Mouse (Mus musculus): ENCODE measurements at regions not wholly inside any gene's neighbourhood (a gene's known extent, or its start where the extent isn't known, plus 50 kb on each side); places are given as distances from the start of the nearest gene placed in this dataset.

DNA sequence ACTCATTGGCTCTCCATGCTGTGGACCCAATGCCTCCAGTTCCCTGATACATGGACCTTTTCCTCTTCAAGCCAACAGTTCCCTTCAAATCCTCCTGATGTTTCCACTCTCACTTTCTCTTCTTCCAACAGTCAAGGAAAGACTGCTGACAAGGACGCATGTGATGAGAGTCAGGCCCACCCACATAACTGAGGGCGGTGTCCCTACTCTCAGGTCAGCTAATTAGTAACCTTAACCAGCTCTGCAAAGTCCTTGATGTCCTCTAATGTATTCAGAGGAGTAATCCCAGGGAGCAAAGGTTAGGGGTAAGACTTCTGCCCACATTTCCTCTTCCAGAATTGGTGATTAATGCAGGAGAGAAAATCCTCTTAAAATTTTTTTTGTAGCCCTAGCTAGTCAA, 139.7 kb downstream of the Ackr3 start:
- no peak for TF ChIP-seq POLR2A (IDR thresholded peaks at IDR 0.05; ENCODE audit: low read depth, low read length)
- no peak for TF ChIP-seq CTCF (IDR thresholded peaks at IDR 0.05; ENCODE audit: extremely low read depth, insufficient read depth, insufficient read length, insufficient replicate concordance)
